In the genomic region with DNA sequence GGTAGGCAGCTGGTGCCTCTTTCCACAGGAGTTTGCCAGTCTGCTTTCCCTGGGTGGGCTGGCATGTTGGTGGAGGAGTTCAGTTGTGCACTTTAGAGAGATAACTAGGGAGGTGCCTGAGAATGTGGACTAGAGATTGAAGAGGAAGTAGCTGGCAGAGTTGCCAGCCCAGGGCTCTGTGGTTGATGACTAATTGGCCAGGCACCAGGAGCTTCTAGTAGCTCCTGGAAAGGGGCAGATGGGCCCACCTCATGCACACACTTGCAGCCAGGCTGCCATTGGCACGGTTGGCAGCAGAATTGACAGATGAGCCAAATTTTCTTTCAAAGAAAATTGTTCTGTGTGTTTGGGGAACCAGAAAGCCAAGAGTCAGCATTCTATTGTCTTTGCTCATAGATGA, we compare ENCODE assay signal across 8 mouse cellular contexts.
A peak's percentile ranks its signal among the peaks of the same experiment; 100 is the strongest.
DNase-seq lines count a peak whose midpoint lies in the region; ATAC-seq lines count a peak whose summit lies in the region.

No protein-coding gene starts in this region.

- no peaks in the 10 kb centered on the region for H3K27me3 ChIP-seq in heart, embryonic 12.5 days (replicated peaks)
- H3K27me3 ChIP-seq in midbrain, embryonic 14.5 days (ENCODE audit: control insufficient read depth, insufficient read depth, low read length) = no peaks in the 10 kb centered on the region
- peaks cover 4% of the 10 kb centered on the region; the same call in 1 of the 2 replicates for H3K27me3 ChIP-seq in midbrain, embryonic 11.5 days (ENCODE audit: control insufficient read depth, insufficient read depth, low read length)

- H3K9me3 ChIP-seq in heart, embryonic 12.5 days (replicated peaks) = no peaks in the 10 kb centered on the region
- H3K9me3 ChIP-seq in midbrain, embryonic 14.5 days (ENCODE audit: control insufficient read depth, low read length) = no peaks in the 10 kb centered on the region
- H3K9me3 ChIP-seq in midbrain, embryonic 11.5 days (ENCODE audit: control insufficient read depth, low read length) = no peaks in the 10 kb centered on the region

- no peak overlapping the region for H3K4me2 ChIP-seq in heart, embryonic 12.5 days
- H3K4me2 ChIP-seq in midbrain, embryonic 14.5 days (ENCODE audit: low read length) = no peak overlapping the region
- H3K4me2 ChIP-seq in midbrain, embryonic 11.5 days = no peak overlapping the region

- H3K36me3 ChIP-seq in heart, embryonic 12.5 days = no peaks in the 10 kb centered on the region
- no peaks in the 10 kb centered on the region for H3K36me3 ChIP-seq in midbrain, embryonic 14.5 days (ENCODE audit: control insufficient read depth, insufficient read depth, low read length)
- no peaks in the 10 kb centered on the region for H3K36me3 ChIP-seq in midbrain, embryonic 11.5 days (ENCODE audit: control insufficient read depth, insufficient read depth, low read length)

- peak; percentile 5 to 11 for DNase-seq in heart, adult 18-20 months
- peak; percentile 12 for DNase-seq in A20 (ENCODE audit: low read depth, low spot score)
- peak; percentile 19 to 64 for DNase-seq in layer of hippocampus, postnatal 14 days (ENCODE audit: low spot score in 2 of 2)
- no peak for DNase-seq in urinary bladder, postnatal 36 days (ENCODE audit: low spot score in 2 of 2)
- DNase-seq in midbrain, embryonic 14.5 days = no peak
- no peak for DNase-seq in midbrain, embryonic 11.5 days (ENCODE audit: low spot score, missing footprints)

- 46% methylated on average over 1 of the region's 1 CpGs for WGBS in heart, embryonic 12.5 days
- 71% methylated on average over 1 of the region's 1 CpGs for whole genome bisulfite sequencing in midbrain, embryonic 14.5 days
- WGBS in midbrain, embryonic 11.5 days = 94% methylated on average over 1 of the region's 1 CpGs

- H3K4me1 ChIP-seq in heart, embryonic 12.5 days (replicated peaks) = 0 out of 2 replicates have a peak, but pooled peaks cover 2% of the 10 kb centered on the region
- no peaks in the 10 kb centered on the region for H3K4me1 ChIP-seq in midbrain, embryonic 14.5 days (ENCODE audit: control insufficient read depth, insufficient read depth, low read length)
- no peaks in the 10 kb centered on the region for H3K4me1 ChIP-seq in midbrain, embryonic 11.5 days (ENCODE audit: control insufficient read depth, insufficient read depth, low read length)

- no peak overlapping the region for H3K4me3 ChIP-seq in heart, embryonic 12.5 days
- H3K4me3 ChIP-seq in midbrain, embryonic 14.5 days (replicated peaks; ENCODE audit: low read depth, low read length) = no peak overlapping the region
- no peak overlapping the region for H3K4me3 ChIP-seq in midbrain, embryonic 11.5 days (ENCODE audit: low read depth, low read length)

- ATAC-seq in heart, embryonic 12.5 days (ENCODE audit: insufficient number of reproducible peaks, low FRiP score) = no peak
- peak; percentile 74 for ATAC-seq in cerebellum, adult (ENCODE audit: insufficient number of reproducible peaks, low FRiP score, low TSS enrichment)
- no peak for ATAC-seq in midbrain, embryonic 14.5 days (ENCODE audit: low FRiP score, low TSS enrichment)
- ATAC-seq in midbrain, embryonic 11.5 days (ENCODE audit: low FRiP score) = no peak

- no peak overlapping the region for H3K27ac ChIP-seq in heart, embryonic 12.5 days (ENCODE audit: poor library complexity, severe bottlenecking)
- H3K27ac ChIP-seq in midbrain, embryonic 14.5 days (replicated peaks; ENCODE audit: low read depth, low read length) = no peak overlapping the region
- no peak overlapping the region for H3K27ac ChIP-seq in midbrain, embryonic 11.5 days (ENCODE audit: low read depth, low read length)

- no peak overlapping the region for H3K9ac ChIP-seq in heart, embryonic 12.5 days
- H3K9ac ChIP-seq in midbrain, embryonic 14.5 days (replicated peaks; ENCODE audit: low read length) = no peak overlapping the region
- no peak overlapping the region for H3K9ac ChIP-seq in midbrain, embryonic 11.5 days (ENCODE audit: low read length)

Comparison
In these comparisons a context has a peak if more than half of its experiments do, and no peak if none do; other contexts are left out.
1. DNase-seq: peak in heart, adult 18-20 months (2 of 2), A20 (single experiment) and layer of hippocampus, postnatal 14 days (2 of 2); none in urinary bladder, postnatal 36 days (0 of 2), midbrain, embryonic 14.5 days (single experiment) and midbrain, embryonic 11.5 days (single experiment).